Mouse (Mus musculus): ENCODE results near the gene Wtip. TPM values are rescaled to one million over a fixed set of nuclear protein-coding genes. Genes with fewer than 3 reads are reported as not detected.
A peak's percentile ranks its signal among the peaks of the same experiment; 100 is the strongest.
"Not testable (repeated sequence)": the region's sequence is repeated elsewhere in the genome, so short reads cannot be mapped to it uniquely, and the experiment has no call there.

Gene Wtip
- polyA plus RNA-seq, 1 experiment from 2014 or later = 5.3 TPM

- 75% methylated on average over 3 of the region's 3 CpGs for WGBS
Observed at GRCm38 (mm10) chr7:34131118-34131517, 1.9 kb downstream of the Wtip start.

DNA sequence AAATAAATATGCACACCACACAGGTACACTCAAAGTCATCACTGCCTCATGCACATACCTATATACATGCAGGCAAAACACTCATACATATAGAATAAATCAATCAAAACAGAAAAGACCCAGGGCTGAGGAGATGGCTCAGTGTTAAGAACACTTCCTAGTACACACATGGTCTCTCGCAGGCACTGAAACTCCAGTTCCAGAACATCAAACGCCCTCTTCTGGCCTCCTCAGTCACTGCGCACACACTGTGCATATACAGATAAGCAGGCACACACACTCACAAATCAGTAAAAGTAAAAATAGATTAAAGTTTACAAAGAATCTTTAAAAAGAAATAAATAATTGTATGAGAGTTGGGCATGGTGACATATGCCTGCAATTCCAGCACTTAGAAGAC, 6.8 kb downstream of the Wtip start:
- DNase-seq (ENCODE audit: low spot score) = no peak
- Histone ChIP-seq H3K9ac (ENCODE audit: low read length) (no peak overlapping the region), H3K4me2 (ENCODE audit: low read depth) (no peak overlapping the region), H3K4me1 (ENCODE audit: control insufficient read depth, insufficient read depth, low read length) (peaks cover 5% of the 10 kb centered on the region; the same call in 1 of the 2 replicates), H3K4me3 (ENCODE audit: low read depth, low read length) (no peak overlapping the region), H3K36me3 (ENCODE audit: control insufficient read depth, insufficient read depth, low read length) (0 out of 2 replicates have a peak, but pooled peaks cover 3% of the 10 kb centered on the region), H3K27ac (ENCODE audit: low read depth, low read length) (no peak overlapping the region), H3K27me3 (ENCODE audit: control insufficient read depth, insufficient read depth, low read length) (no peaks in the 10 kb centered on the region), H3K9me3 (ENCODE audit: control insufficient read depth, low read length) (peaks cover 9% of the 10 kb centered on the region; the same call in 1 of the 2 replicates)
- WGBS = 84% methylated on average over 3 of the region's 3 CpGs
- ATAC-seq (ENCODE audit: insufficient read depth, low FRiP score, low TSS enrichment) = no peak

More at GRCm38 (mm10) chr7:34131118-34131517, 1.9 kb downstream of the Wtip start:
- peaks cover 9% of the 10 kb centered on the region; the same call in 1 of the 2 replicates for H3K9me3 ChIP-seq (ENCODE audit: control insufficient read depth, low read length)
- 0 out of 2 replicates have a peak, but pooled peaks cover 3% of the 10 kb centered on the region for H3K36me3 ChIP-seq (ENCODE audit: control insufficient read depth, insufficient read depth, low read length)
- no peak for DNase-seq (ENCODE audit: low spot score)
- H3K4me3 ChIP-seq (ENCODE audit: low read depth, low read length) = no peak overlapping the region; the same call in 1 of the 2 replicates
- H3K9ac ChIP-seq (ENCODE audit: low read length) = no peak overlapping the region
- peaks cover 10% of the 10 kb centered on the region; the same call in 1 of the 2 replicates for H3K4me1 ChIP-seq (ENCODE audit: control insufficient read depth, insufficient read depth, low read length)
- H3K27ac ChIP-seq (ENCODE audit: low read depth, low read length) = no peak overlapping the region
- H3K4me2 ChIP-seq (ENCODE audit: low read depth) = no peak overlapping the region
- ATAC-seq (ENCODE audit: insufficient read depth, low FRiP score, low TSS enrichment) = no peak
- H3K27me3 ChIP-seq (ENCODE audit: control insufficient read depth, insufficient read depth, low read length) = no peaks in the 10 kb centered on the region

GRCm38 (mm10) chr7:34125346-34125745, 7.7 kb downstream of the Wtip start:
- no peak overlapping the region for H3K4me3 ChIP-seq (ENCODE audit: low read depth, low read length)
- H3K4me1 ChIP-seq (ENCODE audit: control insufficient read depth, insufficient read depth, low read length) = no peaks in the 10 kb centered on the region
- no peak overlapping the region for H3K27ac ChIP-seq (ENCODE audit: low read depth, low read length)
- H3K4me2 ChIP-seq (ENCODE audit: low read depth) = no peak overlapping the region
- H3K9me3 ChIP-seq (ENCODE audit: control insufficient read depth, low read length) = peaks cover 9% of the 10 kb centered on the region; the same call in 1 of the 2 replicates
- 91% methylated on average over 9 of the region's 9 CpGs for WGBS
- no peak overlapping the region for H3K9ac ChIP-seq (ENCODE audit: low read length)
- DNase-seq (ENCODE audit: low spot score) (no peak), ATAC-seq (ENCODE audit: insufficient read depth, low FRiP score, low TSS enrichment) (no peak)
- H3K27me3 ChIP-seq (ENCODE audit: control insufficient read depth, insufficient read depth, low read length) = no peaks in the 10 kb centered on the region
- 0 out of 2 replicates have a peak, but pooled peaks cover 3% of the 10 kb centered on the region for H3K36me3 ChIP-seq (ENCODE audit: control insufficient read depth, insufficient read depth, low read length)

DNA sequence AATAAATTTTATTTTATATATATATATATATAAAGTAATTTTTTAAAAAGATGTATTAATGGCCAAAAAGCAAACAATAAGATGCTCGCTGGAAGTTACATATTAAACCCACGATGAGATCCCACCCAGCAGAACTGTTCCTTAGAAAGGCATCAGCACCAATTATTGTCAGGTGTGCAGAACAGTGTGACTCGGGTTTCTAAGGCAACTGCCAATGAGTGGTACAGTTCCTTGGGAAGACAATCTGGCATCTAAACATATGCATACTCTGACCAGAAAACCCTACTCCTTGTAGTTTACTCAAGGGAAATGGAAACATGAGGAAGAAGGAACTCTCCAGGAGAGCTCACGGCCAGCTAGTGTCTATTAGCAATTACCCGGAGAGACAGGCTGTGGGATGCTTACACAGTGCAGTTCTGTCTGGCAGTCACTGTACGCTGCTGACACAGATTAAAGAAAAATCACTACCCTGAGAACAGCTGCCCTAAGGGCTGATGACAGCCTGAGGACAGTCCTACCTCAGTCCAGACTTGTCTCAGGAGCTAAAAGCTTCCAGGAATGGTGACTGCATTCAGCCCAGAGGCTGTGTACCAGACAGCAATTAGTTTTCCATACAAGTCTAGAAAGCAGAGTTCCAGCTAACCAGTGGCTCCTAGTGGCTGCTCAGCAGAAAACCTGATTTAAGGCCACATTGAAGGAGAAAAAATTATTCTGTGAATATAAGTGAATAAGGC, 9.9 kb downstream of the Wtip start:
- H3K4me3 ChIP-seq (ENCODE audit: low read depth, low read length) = no peak overlapping the region
- H3K27ac ChIP-seq (ENCODE audit: low read depth, low read length) = no peak overlapping the region
- H3K4me1 ChIP-seq (ENCODE audit: control insufficient read depth, insufficient read depth, low read length) = no peaks in the 10 kb centered on the region
- H3K4me2 ChIP-seq (ENCODE audit: low read depth) = no peak overlapping the region
- no peak overlapping the region for H3K9ac ChIP-seq (ENCODE audit: low read length)
- peaks cover 9% of the 10 kb centered on the region; the same call in 1 of the 2 replicates for H3K9me3 ChIP-seq (ENCODE audit: control insufficient read depth, low read length)
- DNase-seq (ENCODE audit: low spot score) (peak; percentile 27), ATAC-seq (ENCODE audit: insufficient read depth, low FRiP score, low TSS enrichment) (no peak)
- H3K27me3 ChIP-seq (ENCODE audit: control insufficient read depth, insufficient read depth, low read length) = no peaks in the 10 kb centered on the region
- 0 out of 2 replicates have a peak, but pooled peaks cover 3% of the 10 kb centered on the region for H3K36me3 ChIP-seq (ENCODE audit: control insufficient read depth, insufficient read depth, low read length)
- 87% methylated on average over 6 of the region's 6 CpGs for WGBS

DNA sequence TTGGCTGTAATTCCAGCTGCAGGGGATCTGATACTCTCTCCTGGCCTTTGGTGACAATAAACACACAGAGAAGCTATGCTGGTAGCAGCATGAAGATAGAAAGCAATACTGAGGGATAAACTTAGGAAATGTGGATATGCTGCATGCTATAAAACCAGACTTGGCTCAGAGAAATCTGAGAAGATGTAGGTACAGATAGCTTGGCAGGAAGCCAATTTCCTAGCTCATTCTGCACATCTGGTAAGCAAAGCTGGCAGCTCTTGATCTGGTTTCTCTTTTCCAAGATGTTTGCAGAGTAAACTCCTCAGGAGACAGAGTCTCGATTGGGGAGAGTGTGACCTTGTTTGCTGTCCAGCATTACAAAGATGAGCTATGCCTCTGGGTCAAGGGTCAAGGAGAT, 12.4 kb downstream of the Wtip start:
- DNase-seq (ENCODE audit: low spot score); H3K9me3 ChIP-seq (ENCODE audit: control insufficient read depth, low read length); H3K4me1 ChIP-seq (ENCODE audit: control insufficient read depth, insufficient read depth, low read length); ATAC-seq (ENCODE audit: insufficient read depth, low FRiP score, low TSS enrichment); H3K9ac ChIP-seq (ENCODE audit: low read length); H3K36me3 ChIP-seq (ENCODE audit: control insufficient read depth, insufficient read depth, low read length); H3K27me3 ChIP-seq (ENCODE audit: control insufficient read depth, insufficient read depth, low read length); H3K4me3 ChIP-seq (ENCODE audit: low read depth, low read length); H3K4me2 ChIP-seq (ENCODE audit: low read depth); H3K27ac ChIP-seq (ENCODE audit: low read depth, low read length): not testable (repeated sequence)
- WGBS = 56% methylated on average over 1 of the region's 1 CpGs

- no peak overlapping the region for H3K4me2 ChIP-seq (ENCODE audit: low read depth)
- 99% methylated on average over 3 of the region's 3 CpGs for WGBS
- no peaks in the 10 kb centered on the region for H3K4me1 ChIP-seq (ENCODE audit: control insufficient read depth, insufficient read depth, low read length)
- H3K27me3 ChIP-seq (ENCODE audit: control insufficient read depth, insufficient read depth, low read length) = no peaks in the 10 kb centered on the region
- no peak overlapping the region for H3K4me3 ChIP-seq (ENCODE audit: low read depth, low read length)
- H3K36me3 ChIP-seq (ENCODE audit: control insufficient read depth, insufficient read depth, low read length) = peaks cover 4% of the 10 kb centered on the region
- ATAC-seq (ENCODE audit: insufficient read depth, low FRiP score, low TSS enrichment) (no peak), DNase-seq (ENCODE audit: low spot score) (no peak)
- H3K9me3 ChIP-seq (ENCODE audit: control insufficient read depth, low read length) = no peaks in the 10 kb centered on the region
- H3K27ac ChIP-seq (ENCODE audit: low read depth, low read length) = no peak overlapping the region
- no peak overlapping the region for H3K9ac ChIP-seq (ENCODE audit: low read length)
Observed at GRCm38 (mm10) chr7:34116601-34117000, 16.5 kb downstream of the Wtip start.

DNA sequence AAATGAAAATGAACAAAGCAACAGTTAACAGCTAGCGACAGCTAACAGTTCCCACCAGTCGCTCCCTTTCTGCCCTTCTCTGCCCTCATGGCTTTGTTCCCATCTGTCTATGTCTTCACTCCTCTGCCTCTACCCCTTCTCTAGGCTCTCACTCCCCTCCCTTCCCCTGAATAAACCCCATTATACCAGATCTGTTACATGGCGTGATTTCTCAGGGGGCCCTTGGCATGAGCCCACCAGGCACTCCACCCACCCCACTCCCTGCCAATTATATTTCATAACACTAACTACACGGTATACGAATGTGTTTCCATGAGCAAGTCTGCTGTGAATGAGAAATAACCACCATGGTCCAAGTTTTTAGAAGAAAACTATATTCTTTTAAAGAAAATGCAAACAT, 23.9 kb downstream of the Wtip start:
- no peak overlapping the region for H3K4me2 ChIP-seq (ENCODE audit: low read depth)
- no peak overlapping the region for H3K27ac ChIP-seq (ENCODE audit: low read depth, low read length)
- 85% methylated on average over 5 of the region's 5 CpGs for WGBS
- ATAC-seq (ENCODE audit: insufficient read depth, low FRiP score, low TSS enrichment) = no peak
- H3K36me3 ChIP-seq (ENCODE audit: control insufficient read depth, insufficient read depth, low read length) = peaks cover 6% of the 10 kb centered on the region
- H3K4me3 ChIP-seq (ENCODE audit: low read depth, low read length) = no peak overlapping the region
- DNase-seq (ENCODE audit: low spot score) = no peak
- no peaks in the 10 kb centered on the region for H3K9me3 ChIP-seq (ENCODE audit: control insufficient read depth, low read length)
- H3K4me1 ChIP-seq (ENCODE audit: control insufficient read depth, insufficient read depth, low read length) = no peaks in the 10 kb centered on the region
- H3K27me3 ChIP-seq (ENCODE audit: control insufficient read depth, insufficient read depth, low read length) = no peaks in the 10 kb centered on the region
- H3K9ac ChIP-seq (ENCODE audit: low read length) = no peak overlapping the region

DNA sequence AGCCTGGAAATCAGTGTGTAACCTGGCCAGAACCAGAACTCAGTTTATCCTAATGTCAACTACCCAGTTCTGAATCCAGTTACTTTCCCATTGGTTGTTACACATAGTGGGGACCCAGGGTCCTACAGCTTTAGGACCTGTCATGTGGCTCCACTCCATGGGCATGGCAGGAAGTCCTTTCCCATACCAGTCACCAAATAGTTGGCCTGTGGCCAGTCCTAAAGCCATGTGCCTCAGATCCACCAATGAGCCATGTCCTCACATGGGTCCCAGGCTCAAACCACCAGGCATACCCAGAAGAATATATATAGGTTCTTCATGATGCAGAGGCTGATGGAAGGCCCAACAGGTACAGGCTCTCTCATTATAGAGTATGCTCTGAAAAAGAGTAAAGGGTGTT, 31.8 kb downstream of the Wtip start:
- Histone ChIP-seq H3K27me3 (ENCODE audit: control insufficient read depth, insufficient read depth, low read length) (no peaks in the 10 kb centered on the region), H3K9me3 (ENCODE audit: control insufficient read depth, low read length) (no peaks in the 10 kb centered on the region), H3K27ac (ENCODE audit: low read depth, low read length) (no peak overlapping the region), H3K4me2 (ENCODE audit: low read depth) (no peak overlapping the region), H3K4me1 (ENCODE audit: control insufficient read depth, insufficient read depth, low read length) (no peaks in the 10 kb centered on the region), H3K36me3 (ENCODE audit: control insufficient read depth, insufficient read depth, low read length) (no peaks in the 10 kb centered on the region), H3K4me3 (ENCODE audit: low read depth, low read length) (no peak overlapping the region), H3K9ac (ENCODE audit: low read length) (no peak overlapping the region)
- ATAC-seq (ENCODE audit: insufficient read depth, low FRiP score, low TSS enrichment) (no peak), DNase-seq (ENCODE audit: low spot score) (no peak)

GRCm38 (mm10) chr7:34100002-34100401, 33.1 kb downstream of the Wtip start:
- WGBS = 75% methylated on average over 2 of the region's 2 CpGs

More at GRCm38 (mm10) chr7:34100002-34100401, 33.1 kb downstream of the Wtip start:
- Histone ChIP-seq H3K4me3 (ENCODE audit: low read depth, low read length) (no peak overlapping the region), H3K27ac (ENCODE audit: low read depth, low read length) (no peak overlapping the region), H3K4me2 (ENCODE audit: low read depth) (no peak overlapping the region), H3K36me3 (ENCODE audit: control insufficient read depth, insufficient read depth, low read length) (no peaks in the 10 kb centered on the region), H3K4me1 (ENCODE audit: control insufficient read depth, insufficient read depth, low read length) (no peaks in the 10 kb centered on the region), H3K27me3 (ENCODE audit: control insufficient read depth, insufficient read depth, low read length) (no peaks in the 10 kb centered on the region), H3K9ac (ENCODE audit: low read length) (no peak overlapping the region), H3K9me3 (ENCODE audit: control insufficient read depth, low read length) (peaks cover 4% of the 10 kb centered on the region; the same call in 1 of the 2 replicates)
- DNase-seq (ENCODE audit: low spot score) (no peak), ATAC-seq (ENCODE audit: insufficient read depth, low FRiP score, low TSS enrichment) (no peak)
